Mouse (Mus musculus): ENCODE data around the gene Htatip2.

The Htatip2 gene

DNA sequence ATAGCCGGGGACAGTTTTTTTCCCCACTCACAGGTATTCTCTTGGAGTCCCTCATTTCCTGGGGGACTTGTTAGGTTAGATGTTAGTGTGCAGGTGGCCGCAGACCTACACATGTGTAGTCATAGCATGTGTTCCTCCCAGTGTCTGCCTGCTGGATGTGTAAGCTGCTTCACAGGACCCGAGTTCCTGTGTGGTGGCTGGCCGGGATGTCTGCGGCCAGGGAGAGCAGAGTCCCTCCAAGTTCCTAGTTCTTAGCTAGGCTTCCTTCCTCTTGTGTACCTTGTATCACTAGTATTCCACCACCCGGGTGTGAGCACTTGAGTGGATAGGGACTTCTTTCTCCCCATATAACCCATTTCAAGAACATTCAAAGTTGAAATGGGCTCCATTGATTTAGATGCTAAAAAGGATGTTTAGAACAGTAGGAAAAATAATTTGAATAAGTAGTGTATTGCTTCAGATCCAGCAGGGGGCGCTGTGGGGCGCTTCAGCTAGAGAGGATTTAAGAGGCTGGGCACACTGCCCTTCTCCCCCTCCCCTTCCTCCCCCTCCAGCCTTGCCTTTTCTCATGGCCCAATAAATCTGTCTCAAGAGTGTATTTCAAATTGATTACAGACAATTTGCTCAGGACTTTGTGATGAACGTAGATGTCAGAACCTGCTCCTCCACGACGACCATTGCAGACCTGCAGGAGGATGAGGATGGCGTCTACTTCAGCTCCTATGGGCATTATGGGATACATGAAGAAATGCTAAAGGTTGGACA is 27.9 kb downstream of the Htatip2 start:
- peak; percentile 64 to 75 for DNase-seq (ENCODE audit: low spot score in 2 of 2)

DNA sequence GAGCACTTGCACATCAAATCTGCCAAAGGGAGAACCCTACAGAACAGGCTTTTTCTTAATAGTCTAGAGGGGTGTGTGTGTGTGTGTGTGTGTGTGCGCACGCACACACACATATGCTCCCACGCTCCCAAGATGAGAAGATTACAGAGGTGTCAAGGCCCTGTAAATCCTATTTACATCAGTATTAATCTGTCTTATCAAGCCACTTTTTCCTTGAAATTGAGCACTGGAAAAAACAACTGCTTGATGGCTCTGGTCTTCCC is 28.4 kb downstream of the Htatip2 start:
- no peak for DNase-seq (ENCODE audit: low spot score in 2 of 2)

DNA sequence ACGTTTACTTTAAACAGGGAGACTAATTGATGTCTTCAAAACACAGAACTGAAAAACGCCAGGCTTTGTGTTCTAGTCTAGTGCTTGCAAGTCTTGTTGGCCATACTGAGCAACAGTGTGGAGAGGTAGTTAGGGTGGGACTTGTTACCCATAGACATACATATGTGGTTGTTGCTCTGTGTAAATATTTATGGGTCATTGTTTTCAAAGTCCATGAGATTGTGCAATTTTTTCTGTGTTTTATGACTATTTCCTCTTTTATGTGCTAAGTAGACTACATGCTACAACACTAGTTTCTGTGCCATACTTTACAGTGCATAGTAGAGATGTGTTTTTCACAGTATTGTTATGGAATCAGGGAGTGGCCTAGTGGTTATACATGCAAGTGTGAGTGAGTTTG is 35.4 kb downstream of the Htatip2 start:
- DNase-seq (ENCODE audit: low spot score in 2 of 2) = no peak

DNA sequence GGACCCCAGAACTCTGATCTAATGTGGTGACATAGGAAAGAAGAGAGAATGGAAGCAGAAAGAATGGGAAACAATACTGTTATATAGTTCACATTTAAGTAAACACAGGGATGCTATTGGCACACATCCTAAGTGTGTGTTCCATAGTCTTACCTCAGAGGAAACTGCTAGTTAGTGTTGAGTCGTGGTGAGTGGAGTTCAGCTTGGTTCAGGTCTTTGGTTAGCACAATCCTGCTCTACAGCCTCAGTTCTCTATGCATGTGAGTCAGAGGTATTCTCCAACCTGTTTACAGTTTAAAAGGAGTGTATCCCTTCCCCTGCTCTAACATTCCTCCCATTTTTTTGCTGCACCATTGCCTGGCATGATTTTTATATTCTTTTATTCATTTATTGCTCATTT is 38.3 kb downstream of the Htatip2 start:
- no peak for DNase-seq (ENCODE audit: low spot score in 2 of 2)

DNA sequence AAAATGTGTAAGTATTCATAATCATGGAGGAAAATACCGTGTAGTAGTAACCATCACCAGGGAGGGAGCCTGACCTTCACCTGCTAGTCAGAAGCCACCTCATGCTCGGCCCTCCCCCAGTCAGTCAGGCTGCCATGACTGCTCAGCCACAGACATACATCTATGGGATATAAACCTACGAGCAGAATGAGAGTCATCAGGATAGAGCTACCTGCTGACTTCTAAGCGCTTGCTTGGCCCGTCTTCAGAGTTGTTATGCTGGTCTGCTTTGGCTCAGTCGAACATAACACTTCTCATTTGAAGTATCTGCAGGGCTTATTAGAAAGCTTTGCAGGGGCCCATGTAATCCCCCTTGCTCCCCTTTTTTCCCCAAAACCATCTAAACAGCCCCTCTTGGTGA is 44.6 kb downstream of the Htatip2 start:
- no peak for DNase-seq (ENCODE audit: low spot score in 2 of 2)

DNA sequence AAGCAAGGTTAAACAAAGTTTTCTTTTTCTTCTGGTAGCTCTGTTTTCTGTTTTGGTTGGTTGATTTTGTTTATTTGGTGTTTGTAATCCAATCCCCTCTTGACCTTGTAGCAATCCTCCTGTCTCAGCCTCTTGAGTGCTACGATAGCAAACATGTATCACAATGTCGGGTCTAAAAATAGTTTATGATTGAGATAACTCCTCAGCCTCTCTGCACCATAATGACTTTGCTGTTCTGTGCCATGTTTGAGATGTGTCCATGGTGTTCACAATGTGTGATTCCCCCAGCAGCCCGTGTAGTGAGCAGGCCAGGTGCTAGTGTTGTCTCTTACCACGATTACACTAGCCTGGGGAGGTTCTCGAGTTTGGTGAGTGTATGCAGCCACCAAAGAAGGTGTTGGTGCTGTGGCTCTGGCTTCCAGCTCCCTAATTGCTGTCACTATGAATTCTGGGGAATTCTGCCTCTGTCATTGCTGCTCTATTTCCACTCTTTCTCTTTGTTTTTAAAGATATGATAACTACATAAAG is 45.8 kb downstream of the Htatip2 start:
- DNase-seq (ENCODE audit: low spot score in 2 of 2) = no peak

DNA sequence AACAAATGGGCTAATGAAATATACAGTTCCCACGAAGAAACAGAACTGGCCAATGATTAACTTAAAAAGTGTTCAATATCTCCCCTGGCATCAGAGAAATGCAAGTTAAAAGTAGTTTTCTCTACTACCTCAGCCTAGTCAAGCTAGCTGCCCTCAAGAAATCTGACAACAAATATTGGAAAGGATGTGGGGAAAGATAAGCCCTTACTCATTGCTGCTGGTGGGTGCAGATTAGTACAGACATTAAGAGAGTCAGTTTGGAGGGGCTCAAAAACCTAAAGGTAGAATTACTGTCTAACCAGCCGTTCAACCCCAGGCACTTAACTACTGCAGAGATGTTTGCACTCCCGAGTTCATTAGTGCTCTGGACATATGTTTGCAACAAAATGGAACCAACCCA is 46.7 kb downstream of the Htatip2 start:
- no peak for DNase-seq (ENCODE audit: low spot score in 2 of 2)

DNA sequence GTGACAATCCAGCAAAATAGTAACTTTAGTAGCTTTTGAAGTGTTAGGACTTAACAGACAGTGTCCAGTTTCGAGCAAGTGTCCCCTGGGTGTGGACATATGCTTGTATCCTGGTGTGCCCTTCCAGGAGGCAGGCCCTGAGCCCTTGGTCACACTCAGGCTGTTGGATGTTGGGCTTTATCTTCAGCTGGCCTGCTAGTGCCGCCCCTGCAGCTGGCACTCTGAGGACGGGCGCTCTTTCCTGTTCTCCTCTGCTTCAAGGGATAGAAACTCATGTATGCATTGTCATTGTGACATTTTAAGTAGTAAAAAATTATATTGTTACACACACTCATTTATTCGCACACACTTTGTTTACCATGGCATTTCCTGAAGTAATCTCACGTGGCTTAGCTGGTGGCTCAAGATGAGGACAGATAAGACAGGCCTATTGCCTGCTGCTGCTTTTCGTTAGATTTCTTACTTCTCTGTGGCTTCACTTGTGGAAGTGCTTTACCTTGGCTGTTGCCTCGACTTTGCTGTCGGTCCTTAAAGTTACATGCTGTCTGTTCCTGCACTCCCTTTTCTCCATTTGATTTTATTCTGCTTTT is 48.3 kb downstream of the Htatip2 start:
- no peak for DNase-seq (ENCODE audit: low spot score in 2 of 2)

DNA sequence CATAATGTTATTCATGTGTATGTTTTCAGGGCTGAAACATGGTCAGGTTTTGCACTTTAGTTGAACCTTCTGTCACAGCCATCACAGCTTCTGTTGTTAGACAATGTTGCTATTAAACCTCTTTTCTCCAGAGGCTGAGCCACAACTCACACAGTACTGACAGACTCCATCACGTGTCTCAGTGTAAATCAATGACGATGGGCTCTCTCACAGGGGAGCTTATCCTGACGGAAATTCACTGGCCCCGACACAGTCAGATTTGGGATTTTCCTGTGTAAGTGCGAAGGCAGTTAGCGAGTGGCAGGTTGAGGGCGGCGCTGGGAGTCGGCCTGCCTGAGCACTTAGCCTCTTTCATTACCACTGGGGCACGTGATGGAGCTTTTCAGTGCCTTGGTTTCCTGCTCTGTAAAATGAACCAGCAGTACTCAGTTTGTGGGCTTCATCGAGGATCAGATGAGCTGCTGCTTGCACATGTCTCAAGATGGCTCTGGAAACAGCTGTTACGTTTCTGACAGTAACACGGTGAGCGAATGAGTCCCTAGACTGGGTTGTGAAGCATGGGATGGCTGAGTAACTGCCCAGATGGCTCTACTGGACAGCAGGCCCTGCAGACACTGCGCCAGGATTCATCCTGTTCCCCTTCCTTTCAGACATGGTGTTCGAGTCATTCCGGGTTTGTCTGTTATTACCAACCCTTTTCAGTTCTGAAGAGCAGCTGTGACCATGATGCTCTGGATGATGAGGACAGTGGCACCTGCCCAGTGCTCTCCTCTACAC is 49.1 kb downstream of the Htatip2 start:
- no peak for DNase-seq (ENCODE audit: low spot score in 2 of 2)

DNA sequence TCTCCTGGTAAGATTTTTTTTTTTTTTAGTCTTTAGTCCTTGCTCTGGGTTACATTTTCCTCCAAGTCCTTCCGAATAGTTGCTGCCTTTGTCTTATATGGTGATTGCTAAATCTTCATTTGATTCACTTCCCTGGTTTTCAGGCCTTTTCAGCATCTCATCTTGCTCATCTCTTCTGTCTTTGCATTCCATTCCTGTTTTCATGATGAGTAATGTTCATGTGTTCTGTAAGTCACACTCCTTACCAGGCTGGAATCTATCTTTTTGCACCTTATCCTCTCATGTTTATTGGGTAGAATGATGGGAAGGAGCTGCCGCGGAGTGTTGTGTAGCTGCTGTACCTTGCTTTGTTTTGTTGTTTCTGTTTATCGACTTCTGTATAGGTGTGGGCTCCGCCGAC is 50.2 kb downstream of the Htatip2 start:
- DNase-seq (ENCODE audit: low spot score in 2 of 2) = no peak

DNA sequence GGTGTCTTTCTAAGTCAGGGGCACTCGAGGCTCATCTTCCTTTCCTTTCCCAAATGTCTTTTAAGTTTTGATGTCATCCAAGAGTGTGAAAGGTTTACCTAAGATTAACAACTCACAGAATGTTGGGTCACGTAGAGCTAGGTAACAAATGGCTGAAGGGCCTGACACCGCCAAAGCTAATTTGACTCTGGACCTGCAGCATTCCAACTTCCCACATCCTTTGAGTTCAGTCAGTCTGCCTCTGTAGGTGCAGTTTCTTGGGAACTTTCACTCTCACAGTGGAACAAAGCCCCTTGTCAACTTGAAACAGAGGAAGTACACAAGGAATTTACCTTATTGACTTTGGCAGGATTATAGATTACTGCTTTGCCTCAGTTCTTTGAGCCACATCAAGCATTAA is 50.6 kb downstream of the Htatip2 start:
- DNase-seq (ENCODE audit: low spot score in 2 of 2) = no peak

DNA sequence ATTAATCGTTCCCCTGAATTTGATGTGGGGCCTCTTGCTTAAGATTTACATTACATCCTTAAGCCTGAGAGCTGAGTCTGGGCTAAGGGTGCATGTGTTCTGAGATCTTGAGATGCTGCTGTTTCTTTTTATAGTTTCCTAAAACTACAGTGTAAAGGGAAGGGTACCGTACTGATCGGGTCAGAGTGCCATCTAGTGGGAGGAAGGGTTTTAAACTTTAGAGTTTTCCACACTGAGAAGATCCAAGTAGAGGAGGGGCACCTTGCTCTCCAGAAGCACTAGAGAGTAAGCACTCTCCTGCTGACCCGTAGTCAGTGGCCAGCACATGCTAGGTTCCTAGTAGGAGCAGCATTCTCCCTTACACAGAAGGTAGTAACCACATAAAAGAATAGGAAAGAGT is 52.4 kb downstream of the Htatip2 start:
- peak in 1 of 2 experiments; percentile 24 for DNase-seq (ENCODE audit: low spot score in 2 of 2)

DNA sequence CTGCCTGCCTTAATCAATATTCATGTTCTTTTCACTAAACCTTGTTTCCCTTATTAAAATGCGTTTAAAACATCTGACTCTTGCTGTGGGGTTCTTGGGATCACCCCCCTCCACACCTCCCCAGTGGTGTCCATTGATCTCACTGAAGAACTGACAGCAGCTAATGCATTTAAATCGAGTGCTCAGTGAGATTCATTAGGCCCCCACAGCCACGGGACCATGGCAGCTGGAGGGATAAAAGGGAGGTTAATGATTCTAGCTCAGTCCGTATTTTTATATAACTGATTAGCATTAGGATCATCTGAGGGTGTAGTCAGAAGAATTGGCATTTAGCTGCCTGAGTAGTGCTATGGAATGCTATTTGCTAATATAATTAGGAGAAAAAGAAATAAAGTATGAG is 60.5 kb downstream of the Htatip2 start:
- DNase-seq (ENCODE audit: low spot score in 2 of 2) = no peak

DNA sequence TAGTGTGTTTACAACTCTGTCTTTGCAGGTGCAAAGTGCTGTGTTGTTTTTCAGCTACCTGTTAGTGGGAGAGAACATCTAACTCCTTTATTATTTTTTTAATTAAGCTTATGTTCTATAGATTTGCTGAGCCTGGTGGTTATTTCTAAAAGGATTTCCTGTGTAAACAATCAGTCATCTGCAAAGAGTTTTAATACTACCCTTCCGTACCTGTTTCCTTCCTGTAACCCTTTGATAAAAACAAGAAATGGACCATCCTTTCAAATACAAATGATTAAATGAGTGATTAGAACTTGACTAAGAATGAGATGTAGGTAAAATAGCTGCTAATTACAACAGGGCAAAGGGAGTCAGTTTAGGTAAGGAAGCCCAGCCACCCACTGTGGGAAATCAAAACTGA is 62.5 kb downstream of the Htatip2 start:
- DNase-seq (ENCODE audit: low spot score in 2 of 2) = no peak

DNA sequence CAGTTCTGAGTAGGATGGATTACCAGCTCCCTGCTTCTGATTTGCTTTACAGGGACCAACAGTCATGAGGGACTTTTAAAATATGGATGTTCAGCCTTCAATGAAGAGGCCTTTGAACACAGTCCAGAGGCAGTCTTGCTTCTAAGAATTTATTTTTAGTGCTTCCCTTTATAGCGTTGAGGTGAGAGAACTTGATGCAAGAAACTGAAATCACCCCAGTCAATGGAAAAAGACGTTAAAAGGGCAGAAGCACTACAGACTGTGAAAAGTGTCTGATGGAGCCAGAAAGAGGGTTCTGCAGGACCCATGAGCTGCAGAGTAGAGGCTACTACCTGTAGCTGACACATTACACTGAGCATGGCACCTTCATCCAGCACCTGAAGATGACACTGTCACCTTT is 63.1 kb downstream of the Htatip2 start:
- no peak for DNase-seq (ENCODE audit: low spot score in 2 of 2)
